Mouse (Mus musculus) lung, postnatal 0 days (tissue): ENCODE measurements around the gene Nme7. TPM values are rescaled to one million over a fixed set of nuclear protein-coding genes. Genes with fewer than 3 reads are reported as not detected.

Experiments used
- ATAC-seq: fragments of 200-750 bp; cut with Nextera tagmentation; 2 replicates; pipeline ENCODE4 v1.8.0; 2017; ENCODE audit warnings: moderate library complexity
- DNase-seq: peaks from one replicate; pipeline ENCODE4 v3.0.0-alpha.2; 2016; ENCODE audit warnings: low spot score
- H3K27ac ChIP-seq: fragments of 300-500 bp; sonication (generic); 2 replicates; pipeline ENCODE4 v1.5.1; 2014; ENCODE audit warnings: antibody characterized with exemption, mild to moderate bottlenecking, low read length, mixed read lengths
- H3K27me3 ChIP-seq: fragments of 300-500 bp; sonication (generic); replicated peaks from 2 replicates; pipeline ENCODE4 v1.6.1; 2014; ENCODE audit warnings: low read length, mixed read lengths; ENCODE audit not compliant: insufficient read depth
- H3K36me3 ChIP-seq: fragments of 300-500 bp; sonication (generic); 2 replicates; pipeline ENCODE4 v1.6.1; 2014; ENCODE audit warnings: low read length, mixed read lengths; ENCODE audit not compliant: insufficient read depth
- H3K4me1 ChIP-seq: fragments of 300-500 bp; sonication (generic); 2 replicates; pipeline ENCODE4 v1.6.1; 2014; ENCODE audit warnings: antibody characterized with exemption, low read depth, low read length, mixed read lengths; ENCODE audit not compliant: insufficient read depth
- H3K4me2 ChIP-seq: fragments of 300-500 bp; sonication (generic); replicated peaks from 2 replicates; pipeline ENCODE4 v1.6.1; 2014; ENCODE audit warnings: low read depth, mild to moderate bottlenecking, low read length, moderate library complexity, mixed read lengths
- H3K4me3 ChIP-seq: fragments of 300-500 bp; sonication (generic); 2 replicates; pipeline ENCODE4 v1.5.1; 2014; ENCODE audit warnings: low read depth, low read length
- H3K9ac ChIP-seq: fragments of 300-500 bp; sonication (generic); replicated peaks from 2 replicates; pipeline ENCODE4 v1.6.1; 2014; ENCODE audit warnings: low read depth, mild to moderate bottlenecking
- H3K9me3 ChIP-seq: fragments of 300-500 bp; sonication (generic); 2 replicates; pipeline ENCODE4 v1.6.1; 2016; ENCODE audit warnings: low read length, mixed read lengths
- CTCF ChIP-seq: IDR thresholded peaks from 2 replicates; pipeline ENCODE4 v1.5.1; 2016; ENCODE audit warnings: antibody characterized with exemption, mild to moderate bottlenecking
- EP300 ChIP-seq: IDR thresholded peaks from 2 replicates; pipeline ENCODE4 v1.6.1; 2016; ENCODE audit warnings: antibody characterized with exemption, mild to moderate bottlenecking, control low read depth
- WGBS: fragments of 180-500 bp; shearing (Covaris S2); extraction: QIAGEN DNeasy Blood & Tissue Kit; methylation state at CpG from one replicate; pipeline ENCODE4 v1.1.7; 2014; 5-methylcytosine and 5-hydroxymethylcytosine counted together
- polyA plus RNA-seq: library from polyadenylated mRNA; unstranded; fragments of >200 nt; fragmentation: Nextera tagmentation; extraction: Ambion mirVana; gene quantifications from 2 replicates; pipeline ENCODE4 v1.2.1, GENCODE M21; 2015

The Nme7 gene
- polyA plus RNA-seq, 1 experiment from 2014 or later, result 17.7 TPM

DNA sequence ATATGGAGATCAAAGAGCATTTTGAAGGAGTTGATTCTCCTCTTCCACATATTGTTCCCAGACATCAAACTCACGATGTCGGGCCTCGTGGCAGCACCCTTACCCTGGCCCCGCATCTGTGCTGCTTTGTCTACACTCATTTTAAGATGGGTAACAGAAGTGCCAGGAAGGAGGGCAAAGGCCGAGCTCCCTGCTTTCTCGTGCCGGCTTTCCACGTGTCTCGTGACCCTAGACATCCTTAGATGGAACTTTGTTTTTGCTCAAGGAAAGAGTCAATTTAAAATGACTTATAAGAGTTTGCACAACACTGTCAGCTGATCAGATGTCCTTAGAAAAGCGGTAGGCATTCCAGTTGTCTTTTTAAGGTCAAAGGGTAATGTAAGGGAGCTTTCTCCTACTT lies 114.4 kb downstream of the Nme7 start:
- TF ChIP-seq CTCF, result no peak
- whole genome bisulfite sequencing, result 78% methylated on average over 10 of the region's 10 CpGs

GRCm38 (mm10) chr1:164419401-164419800 lies 115.5 kb downstream of the Nme7 start:
- WGBS, result 67% methylated on average over 8 of the region's 8 CpGs
- Histone ChIP-seq H3K4me1 (no peaks in the 10 kb centered on the region), H3K27me3 (no peaks in the 10 kb centered on the region), H3K4me2 (no peak overlapping the region), H3K9me3 (no peaks in the 10 kb centered on the region), H3K9ac (no peak overlapping the region), H3K36me3 (no peaks in the 10 kb centered on the region), H3K27ac (no peak overlapping the region), H3K4me3 (no peak overlapping the region)
- ATAC-seq (no peak), DNase-seq (no peak)
- TF ChIP-seq EP300 (no peak), CTCF (no peak)

More for the DNA sequence above, 114.4 kb downstream of the Nme7 start:
- Histone ChIP-seq H3K9ac (no peak overlapping the region), H3K9me3 (no peaks in the 10 kb centered on the region), H3K27me3 (no peaks in the 10 kb centered on the region), H3K4me1 (no peaks in the 10 kb centered on the region), H3K27ac (no peak overlapping the region), H3K4me2 (no peak overlapping the region), H3K4me3 (no peak overlapping the region), H3K36me3 (no peaks in the 10 kb centered on the region)
- ATAC-seq, result no peak
- DNase-seq, result no peak

DNA sequence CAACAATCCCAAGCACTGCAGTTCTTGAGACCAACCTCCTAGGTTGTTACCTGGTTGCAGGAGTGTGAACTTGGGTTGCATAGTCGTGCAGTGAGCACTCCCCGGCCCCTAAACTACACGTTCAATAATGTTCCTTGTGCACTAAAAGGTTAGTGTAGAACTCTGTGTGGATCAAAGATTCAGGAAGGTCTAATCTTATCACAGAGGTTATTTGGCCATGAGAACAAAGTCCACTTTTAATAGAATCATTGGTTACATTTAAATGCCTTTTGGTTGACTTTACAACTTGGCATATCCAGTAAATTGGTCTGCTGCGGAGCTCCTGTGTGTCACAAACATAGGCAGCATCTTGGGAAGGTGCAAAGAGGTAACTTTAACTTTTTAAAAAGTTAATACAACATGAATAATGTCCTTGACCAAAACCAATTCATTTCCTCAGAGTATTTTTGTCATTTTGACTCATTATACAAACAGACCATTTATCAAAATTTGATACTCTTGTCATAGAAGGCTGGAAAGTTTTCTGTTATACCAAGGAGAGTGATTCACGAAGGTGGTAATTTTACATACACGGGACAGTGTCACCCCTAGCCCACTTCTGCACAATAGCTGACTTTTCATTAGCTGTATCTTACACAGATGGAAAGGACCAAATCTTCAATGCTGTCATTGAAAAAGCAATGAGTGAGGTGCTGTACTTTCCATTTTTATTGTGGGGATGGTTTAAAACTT lies 116.9 kb downstream of the Nme7 start:
- Histone ChIP-seq H3K27me3 (no peaks in the 10 kb centered on the region), H3K9me3 (no peaks in the 10 kb centered on the region), H3K36me3 (no peaks in the 10 kb centered on the region), H3K9ac (no peak overlapping the region), H3K27ac (no peak overlapping the region), H3K4me1 (no peaks in the 10 kb centered on the region), H3K4me2 (no peak overlapping the region), H3K4me3 (no peak overlapping the region)
- no peak for DNase-seq
- 76% methylated on average over 6 of the region's 6 CpGs for WGBS
- TF ChIP-seq CTCF (no peak), EP300 (no peak)
- ATAC-seq, result no peak

DNA sequence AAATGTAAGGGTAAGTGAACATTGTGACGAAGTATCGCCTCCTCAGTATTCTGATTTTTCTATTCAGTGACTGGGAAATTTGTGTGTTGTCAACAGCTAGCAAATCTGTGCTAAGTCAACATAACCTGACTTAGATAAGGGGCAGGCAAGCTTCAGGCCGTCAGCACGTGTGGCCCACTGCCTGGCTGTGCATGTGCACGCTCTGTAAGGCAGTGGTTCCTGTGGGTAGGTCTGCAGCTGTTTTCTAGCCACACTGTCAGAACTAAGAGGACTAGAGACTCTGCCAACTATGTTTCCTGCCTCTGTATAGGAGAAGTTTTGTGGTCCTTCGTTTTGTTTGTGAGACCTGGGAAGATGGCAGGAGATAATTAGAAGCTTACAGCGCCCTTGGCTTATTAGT lies 122.3 kb downstream of the Nme7 start:
- no peak overlapping the region for H3K4me3 ChIP-seq
- H3K27ac ChIP-seq, result no peak overlapping the region
- DNase-seq, result no peak
- ATAC-seq, result no peak
- WGBS, result 77% methylated on average over 7 of the region's 7 CpGs
- H3K9ac ChIP-seq, result no peak overlapping the region
- H3K36me3 ChIP-seq, result no peaks in the 10 kb centered on the region
- no peaks in the 10 kb centered on the region for H3K27me3 ChIP-seq
- H3K4me2 ChIP-seq, result no peak overlapping the region
- TF ChIP-seq EP300, result no peak
- TF ChIP-seq CTCF, result no peak
- no peaks in the 10 kb centered on the region for H3K9me3 ChIP-seq
- no peaks in the 10 kb centered on the region for H3K4me1 ChIP-seq

- ATAC-seq (no peak), DNase-seq (no peak)
- no peak for TF ChIP-seq EP300
- TF ChIP-seq CTCF, result no peak
- no peak overlapping the region for H3K27ac ChIP-seq
- H3K4me2 ChIP-seq, result no peak overlapping the region
- H3K4me1 ChIP-seq, result no peaks in the 10 kb centered on the region
- H3K9me3 ChIP-seq, result no peaks in the 10 kb centered on the region
- no peak overlapping the region for H3K9ac ChIP-seq
- H3K36me3 ChIP-seq, result no peaks in the 10 kb centered on the region
- H3K27me3 ChIP-seq, result no peaks in the 10 kb centered on the region
- 70% methylated on average over 7 of the region's 7 CpGs for WGBS
- no peak overlapping the region for H3K4me3 ChIP-seq
These were observed 123.9 kb downstream of the Nme7 start for GRCm38 (mm10) chr1:164427777-164428176.

DNA sequence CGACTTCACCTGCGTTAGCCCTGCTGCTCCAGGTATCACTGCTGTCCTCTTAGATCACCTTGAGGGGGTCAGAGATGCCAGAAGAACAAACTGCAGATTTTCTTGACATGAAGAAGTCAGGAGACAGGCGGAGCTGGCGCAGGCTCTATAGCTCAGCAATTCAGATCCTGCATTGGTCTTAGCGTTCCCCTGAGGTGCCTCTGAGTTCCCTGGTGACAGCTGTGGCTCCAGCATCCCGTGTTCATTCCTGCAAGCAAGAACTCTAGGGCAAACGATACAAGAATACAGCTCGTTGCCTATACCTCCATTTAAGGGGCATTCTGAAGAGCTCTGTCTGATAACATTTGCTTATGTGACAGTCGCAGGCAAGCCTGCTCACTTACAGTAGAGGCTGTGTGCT lies 124.7 kb downstream of the Nme7 start:
- H3K27ac ChIP-seq, result no peak overlapping the region

More for the DNA sequence above, 124.7 kb downstream of the Nme7 start:
- DNase-seq (no peak), ATAC-seq (no peak)
- no peaks in the 10 kb centered on the region for H3K36me3 ChIP-seq
- WGBS, result 83% methylated on average over 9 of the region's 9 CpGs
- no peaks in the 10 kb centered on the region for H3K4me1 ChIP-seq
- no peaks in the 10 kb centered on the region for H3K9me3 ChIP-seq
- TF ChIP-seq EP300 (no peak), CTCF (no peak)
- H3K4me3 ChIP-seq, result no peak overlapping the region
- no peaks in the 10 kb centered on the region for H3K27me3 ChIP-seq
- H3K9ac ChIP-seq, result no peak overlapping the region
- H3K4me2 ChIP-seq, result no peak overlapping the region
